Mouse (Mus musculus) spleen, postnatal 4 days (tissue): ENCODE results near the gene Slc35b2.

Experiments
- DNase-seq, 2 experiments: peaks; one replicate each; pipeline ENCODE4 v3.0.0; 2022; ENCODE audit warnings: low spot score in 2 of 2

Slc35b2 gene

GRCm38 (mm10) chr17:45599446-45600242, 36.0 kb downstream of the Slc35b2 start, which contains the start of gene Slc29a1:
Gene Slc29a1, minus strand, starts transcription at chr17:45599606.
- peak in 1 of 2 experiments; percentile 76 for DNase-seq

DNA sequence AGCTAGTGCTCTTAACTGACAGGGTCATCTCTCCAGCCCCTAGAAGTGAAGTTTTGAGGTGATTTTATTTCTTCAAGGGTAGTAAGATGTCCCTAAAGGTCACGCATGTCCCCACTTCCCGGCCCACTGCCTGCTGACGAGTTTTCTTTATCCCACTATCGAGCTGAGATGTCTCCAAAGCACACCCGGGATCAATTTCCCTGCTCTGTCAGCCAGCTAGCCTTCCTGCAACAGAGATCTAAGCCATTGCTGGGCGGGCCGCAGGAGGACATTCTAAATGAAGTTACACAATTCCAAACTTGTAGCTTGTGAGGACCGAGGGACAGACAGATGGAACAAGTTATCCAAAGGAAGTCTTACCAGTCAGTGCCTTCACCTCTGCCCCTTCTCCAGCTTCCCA, 36.6 kb downstream of the Slc35b2 start:
- no peak for DNase-seq

- peak; percentile 13 to 61 for DNase-seq
Measured at GRCm38 (mm10) chr17:45601325-45601724, 37.7 kb downstream of the Slc35b2 start.

- no peak for DNase-seq
Measured at GRCm38 (mm10) chr17:45601877-45602304, 38.2 kb downstream of the Slc35b2 start, which contains the start of gene Mymx. Gene Mymx, minus strand, starts transcription at chr17:45602102.

DNA sequence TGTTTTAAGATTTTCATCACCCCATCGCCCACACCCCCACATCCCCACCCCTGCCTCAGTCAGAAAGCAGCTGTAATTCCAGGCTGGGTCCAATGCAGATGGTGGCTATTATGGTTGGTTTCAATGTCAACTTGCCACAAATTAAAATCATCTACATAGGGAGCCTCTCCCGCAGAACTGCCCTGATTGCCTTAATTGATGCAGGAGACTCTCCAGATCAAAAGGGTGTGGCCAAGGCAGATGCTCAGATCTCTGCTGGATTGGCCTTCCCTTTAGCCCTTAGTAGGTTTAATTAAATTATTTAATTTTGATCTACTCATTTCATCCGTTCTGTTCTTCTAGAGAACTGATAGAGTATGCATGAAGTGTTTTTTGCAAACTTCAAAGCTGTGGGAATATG, 39.3 kb downstream of the Slc35b2 start:
- DNase-seq: no peak

DNA sequence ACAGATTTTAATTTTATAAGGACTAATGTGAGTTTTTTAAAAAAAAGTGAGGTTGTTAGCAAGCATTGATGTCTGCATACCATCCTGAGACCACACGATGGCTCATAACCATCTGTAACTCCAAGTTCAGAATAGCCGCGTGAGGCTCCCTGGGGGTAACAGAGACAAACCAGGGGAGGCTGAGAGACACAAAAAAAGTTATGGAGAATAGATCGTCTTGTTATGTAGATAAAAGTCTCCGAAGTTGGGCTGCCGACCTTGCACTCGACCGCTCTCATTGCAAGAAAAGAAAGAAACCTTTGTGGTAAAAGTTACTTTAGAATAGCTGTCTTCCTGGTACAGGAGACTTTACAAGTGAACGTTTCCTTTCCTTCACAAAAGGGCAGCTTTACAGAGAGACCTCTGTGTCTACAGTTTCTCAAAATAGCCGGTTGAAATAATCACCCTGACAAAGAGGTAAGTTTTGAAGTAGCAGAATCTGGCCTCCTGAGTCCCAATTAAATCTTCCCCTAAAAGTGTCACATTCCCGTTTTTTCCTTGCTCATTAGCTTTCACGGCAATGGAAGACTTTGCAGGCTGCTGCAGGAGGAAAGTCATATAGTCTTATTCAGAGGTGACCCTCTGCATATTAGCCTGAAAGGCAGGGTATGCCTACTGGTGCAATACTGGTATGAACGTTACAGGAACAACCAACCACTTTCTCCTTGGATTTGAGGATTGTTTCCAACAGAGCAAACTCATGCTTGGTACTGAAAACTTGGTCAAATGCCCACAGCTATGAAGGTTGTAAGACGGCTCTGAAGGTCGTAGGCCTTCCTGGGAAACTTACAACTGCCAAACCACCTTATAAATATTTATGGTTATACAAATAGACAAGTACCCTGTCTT, 43.6 kb downstream of the Slc35b2 start:
- no peak for DNase-seq

DNA sequence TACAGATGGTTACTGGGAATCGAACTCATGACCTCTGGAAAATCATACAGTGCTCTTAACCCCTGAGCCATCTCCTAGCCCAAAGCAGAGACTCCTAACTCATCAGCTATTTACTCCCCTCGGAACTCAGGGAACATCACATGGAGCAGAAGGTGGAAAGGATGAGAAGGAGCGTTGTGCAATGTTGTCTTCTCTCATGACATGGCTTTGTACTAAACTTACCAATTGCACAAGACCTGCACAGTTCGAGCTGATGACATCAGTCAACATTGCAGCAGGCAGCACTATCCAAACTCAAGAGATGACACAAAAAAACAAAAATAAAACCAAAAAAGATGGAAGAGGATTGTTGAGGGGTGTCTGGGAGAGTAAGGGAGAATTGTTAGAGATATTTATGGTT, 44.7 kb downstream of the Slc35b2 start:
- DNase-seq: no peak

GRCm38 (mm10) chr17:45610144-45610866, 46.6 kb downstream of the Slc35b2 start:
- peak in 1 of 2 experiments; percentile 12 for DNase-seq

GRCm38 (mm10) chr17:45612008-45612407, 48.3 kb downstream of the Slc35b2 start:
- DNase-seq: no peak

GRCm38 (mm10) chr17:45612921-45613320, 49.2 kb downstream of the Slc35b2 start:
- no peak for DNase-seq

- no peak for DNase-seq
Measured at GRCm38 (mm10) chr17:45616046-45616650, 52.5 kb downstream of the Slc35b2 start.

DNA sequence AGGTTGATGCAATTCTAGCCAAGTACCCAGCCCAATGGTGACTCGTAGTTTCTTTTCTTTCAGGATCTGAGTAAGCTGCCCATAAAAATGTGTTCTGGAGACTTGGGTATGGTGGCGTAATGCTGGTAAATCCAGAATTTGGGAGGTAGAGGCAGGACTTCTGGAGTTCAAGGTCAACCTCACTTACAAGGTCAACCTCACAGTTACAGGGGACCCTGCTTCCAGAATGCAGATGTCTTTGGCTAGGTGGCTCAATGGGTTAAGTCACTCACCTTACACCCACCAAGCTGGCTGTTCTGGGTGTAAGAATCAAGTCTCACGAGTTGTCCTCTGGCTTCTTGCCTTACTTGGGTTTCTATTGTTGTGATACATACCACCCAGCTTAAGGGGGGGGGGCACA, 53.0 kb downstream of the Slc35b2 start:
- DNase-seq: no peak
